In genomic region chr12:110497013-110497412, GRCm38 (mm10) we compare ENCODE assay signal across 17 mouse cellular contexts. TPM values are rescaled to one million over a fixed set of nuclear protein-coding genes. Genes with fewer than 3 reads are reported as not detected.
DNase-seq lines count a peak whose midpoint lies in the region; ATAC-seq and TF ChIP-seq lines count a peak whose summit lies in the region.
"Had no signal": no experiment of that assay in that cellular context is flagged by ENCODE, and none has a peak within 500 bp of the region (broad histone marks: within the 10 kb centered on the region; RNA-seq: fewer than 3 reads in every experiment).

No protein-coding gene starts in this region.

- peaks cover 46% of the 10 kb centered on the region for H3K4me1 ChIP-seq in heart, embryonic 11.5 days (ENCODE audit: control insufficient read depth, insufficient read depth, low read length)
- H3K4me1 ChIP-seq in limb, embryonic 15.5 days = peaks cover 38% of the 10 kb centered on the region
- peaks cover 22% of the 10 kb centered on the region for H3K4me1 ChIP-seq in limb, embryonic 10.5 days
- peaks cover 46% of the 10 kb centered on the region for H3K4me1 ChIP-seq in brown adipose tissue, adult 24 weeks (ENCODE audit: control insufficient read depth, insufficient read depth, insufficient read length, low read length)
- H3K4me1 ChIP-seq in small intestine, adult 2 months (ENCODE audit: control insufficient read depth, insufficient read depth, insufficient read length, low read length) = peaks cover 32% of the 10 kb centered on the region

- no peaks in the 10 kb centered on the region for H3K27me3 ChIP-seq in heart, embryonic 11.5 days (ENCODE audit: control insufficient read depth, insufficient read depth, low read length)
- no peaks in the 10 kb centered on the region for H3K27me3 ChIP-seq in limb, embryonic 15.5 days
- H3K27me3 ChIP-seq in limb, embryonic 10.5 days (ENCODE audit: low read depth, poor library complexity, severe bottlenecking) = no peaks in the 10 kb centered on the region
- no peaks in the 10 kb centered on the region for H3K27me3 ChIP-seq in small intestine, adult 2 months (ENCODE audit: control insufficient read depth, insufficient read depth, low read length)
- H3K27me3 ChIP-seq: embryonic facial prominence, embryonic 13.5 days; midbrain, embryonic 13.5 days had no signal

- TF ChIP-seq POLR2A in small intestine, adult 2 months (IDR thresholded peaks at IDR 0.05; ENCODE audit: low read depth, low read length) = no peak

- intact Hi-C loops in heart, postnatal 25 days (cut with DNase I) = no loop called here

- no peak overlapping the region for H3K4me2 ChIP-seq in heart, embryonic 11.5 days
- H3K4me2 ChIP-seq in limb, embryonic 15.5 days = no peak overlapping the region
- H3K4me2 ChIP-seq: embryonic facial prominence, embryonic 13.5 days; lung, embryonic 14.5 days; midbrain, embryonic 13.5 days had no signal

- TF ChIP-seq CTCF in small intestine, adult 2 months (IDR thresholded peaks at IDR 0.05; ENCODE audit: extremely low read depth, insufficient read length, insufficient replicate concordance, low read depth, low read length) = no peak

- peak overlapping the region; percentile 55; the same call in 1 of the 2 replicates for H3K27ac ChIP-seq in heart, embryonic 11.5 days (ENCODE audit: low read depth, low read length)
- H3K27ac ChIP-seq in limb, embryonic 15.5 days = peak overlapping the region; percentile 33; the same call in 1 of the 2 replicates
- no peak overlapping the region for H3K27ac ChIP-seq in limb, embryonic 10.5 days
- peak overlapping the region; percentile 72 for H3K27ac ChIP-seq in brown adipose tissue, adult 24 weeks (replicated peaks; ENCODE audit: low read depth, low read length)
- H3K27ac ChIP-seq in small intestine, adult 2 months (ENCODE audit: insufficient read depth, low read depth, low read length) = peak overlapping the region; percentile 84
- H3K27ac ChIP-seq: embryonic facial prominence, embryonic 13.5 days; midbrain, embryonic 13.5 days had no signal

- DNase-seq in heart, postnatal 25 days (ENCODE audit: low spot score) = no peak
- no peak for DNase-seq in limb, embryonic 10.5 days (ENCODE audit: low spot score)
- no peak for DNase-seq in frontal cortex, adult 2 months (ENCODE audit: extremely low spot score in 1 of 2, low spot score in 1 of 2)
- DNase-seq in cerebellum, postnatal 25 days = no peak
- DNase-seq: B cell, adult 2 months; cerebellum, adult 18-20 months; lung, embryonic 14.5 days; spleen, adult 18-20 months had no signal

- no peak for ATAC-seq in heart, embryonic 11.5 days (replicated peaks; ENCODE audit: insufficient number of reproducible peaks, low FRiP score, low TSS enrichment)
- no peak for ATAC-seq in limb, embryonic 15.5 days (ENCODE audit: insufficient number of reproducible peaks, low FRiP score, low TSS enrichment, low read depth)
- ATAC-seq: inflammation-experienced regulatory T-cells, adult 6 months; midbrain, embryonic 13.5 days had no signal

- no peaks in the 10 kb centered on the region for H3K36me3 ChIP-seq in heart, embryonic 11.5 days (ENCODE audit: control insufficient read depth, insufficient read depth, low read length)
- H3K36me3 ChIP-seq in limb, embryonic 15.5 days = no peaks in the 10 kb centered on the region
- H3K36me3 ChIP-seq in limb, embryonic 10.5 days = peaks cover 16% of the 10 kb centered on the region
- H3K36me3 ChIP-seq in small intestine, adult 2 months (ENCODE audit: control insufficient read depth, insufficient read depth, low read length) = 0 out of 2 replicates have a peak, but pooled peaks cover 2% of the 10 kb centered on the region
- H3K36me3 ChIP-seq: midbrain, embryonic 13.5 days had no signal

- 0 out of 2 replicates have a peak overlapping the region, but pooled peaks have one; percentile 30 for H3K9ac ChIP-seq in heart, embryonic 11.5 days (ENCODE audit: low read depth, low read length)
- H3K9ac ChIP-seq in limb, embryonic 15.5 days = no peak overlapping the region
- H3K9ac ChIP-seq: embryonic facial prominence, embryonic 13.5 days; lung, embryonic 14.5 days; midbrain, embryonic 13.5 days had no signal

- H3K9me3 ChIP-seq in heart, embryonic 11.5 days (replicated peaks; ENCODE audit: control insufficient read depth, low read length) = no peaks in the 10 kb centered on the region
- H3K9me3 ChIP-seq in limb, embryonic 15.5 days = no peaks in the 10 kb centered on the region
- no peaks in the 10 kb centered on the region for H3K9me3 ChIP-seq in limb, embryonic 10.5 days (replicated peaks)
- H3K9me3 ChIP-seq: embryonic facial prominence, embryonic 13.5 days; G1E; midbrain, embryonic 13.5 days had no signal

- WGBS in heart, embryonic 11.5 days (ENCODE audit: insufficient replicate concordance) = 48% methylated on average over 3 of the region's 3 CpGs
- WGBS in limb, embryonic 15.5 days = 50% methylated on average over 3 of the region's 3 CpGs
- 47% methylated on average over 3 of the region's 3 CpGs for WGBS in limb, embryonic 10.5 days
- WGBS in small intestine, adult 2 months = 10% methylated on average over 3 of the region's 3 CpGs

- H3K4me3 ChIP-seq in heart, embryonic 11.5 days (ENCODE audit: low read depth, low read length) = no peak overlapping the region
- no peak overlapping the region for H3K4me3 ChIP-seq in limb, embryonic 15.5 days
- no peak overlapping the region for H3K4me3 ChIP-seq in limb, embryonic 10.5 days
- H3K4me3 ChIP-seq in brown adipose tissue, adult 24 weeks (ENCODE audit: insufficient read depth, low read depth, low read length) = no peak overlapping the region
- H3K4me3 ChIP-seq in small intestine, adult 2 months (ENCODE audit: low read depth, low read length) = no peak overlapping the region
- H3K4me3 ChIP-seq: embryonic facial prominence, embryonic 13.5 days; midbrain, embryonic 13.5 days; myocyte had no signal

RNA-seq across cellular contexts. Expression of gene Ppp2r5c, which starts 50.1 kb away (rescaled TPM):
- polyA plus RNA-seq in heart, embryonic 11.5 days (2014; fragmentation: Nextera tagmentation; extraction: Ambion mirVana) = 137 and 139 TPM in 2 replicates
- total RNA-seq in heart, postnatal 25 days (2021) = 10 to 100 TPM; 90.4 to 91.5 TPM
- 141 and 142 TPM in 2 replicates for polyA plus RNA-seq in limb, embryonic 15.5 days (2015; fragmentation: Nextera tagmentation; extraction: Ambion mirVana)
- 136 and 148 TPM in 2 replicates for polyA plus RNA-seq in limb, embryonic 10.5 days (2016; fragmentation: Nextera tagmentation; extraction: Ambion mirVana)
- 44.0 and 64.3 TPM in 2 replicates for polyA plus RNA-seq in brown adipose tissue, adult 24 weeks (2012; ENCODE audit: insufficient read depth, insufficient read length, missing spikeins)
- polyA plus RNA-seq in small intestine, adult 2 months (2012; rRNA removed) = 12.3 and 19.3 TPM in 2 replicates
- 170 and 188 TPM in 2 replicates for polyA plus RNA-seq in frontal cortex, adult 2 months (2012; rRNA removed)
